In genomic region chr6:92247215-92247919, GRCm38 (mm10) we compare ENCODE assay signal across 30 mouse cellular contexts. TPM values are rescaled to one million over a fixed set of nuclear protein-coding genes. Genes with fewer than 3 reads are reported as not detected.
DNase-seq lines count a peak whose midpoint lies in the region; ATAC-seq and TF ChIP-seq lines count a peak whose summit lies in the region.
"Had no signal": no experiment of that assay in that cellular context is flagged by ENCODE, and none has a peak within 500 bp of the region (broad histone marks: within the 10 kb centered on the region; RNA-seq: fewer than 3 reads in every experiment).

No protein-coding gene starts in this region.

- H3K27me3 ChIP-seq in E14TG2a.4 (ENCODE audit: insufficient read depth, low read length) = 0 out of 2 replicates have a peak, but pooled peaks cover 3% of the 10 kb centered on the region
- H3K27me3 ChIP-seq in ES-Bruce4 (ENCODE audit: control insufficient read depth, insufficient read depth, low read length, poor library complexity, severe bottlenecking) = no peaks in the 10 kb centered on the region
- 0 out of 2 replicates have a peak, but pooled peaks cover 1% of the 10 kb centered on the region for H3K27me3 ChIP-seq in heart, adult 2 months (ENCODE audit: control insufficient read depth, insufficient read depth, low read length)
- peaks cover 44% of the 10 kb centered on the region for H3K27me3 ChIP-seq in forebrain, embryonic 13.5 days

- no peaks in the 10 kb centered on the region for H3K79me2 ChIP-seq in heart, adult 2 months (replicated peaks; ENCODE audit: control insufficient read depth, insufficient read depth, low read length)

- ATAC-seq in forebrain, embryonic 13.5 days = no peak
- ATAC-seq: activated CD4-positive, CD25-positive, alpha-beta regulatory T cell, adult 4 months; CD4-positive, CD25-positive, alpha-beta regulatory T cell, adult 4 months; forebrain, embryonic 14.5 days; forebrain, postnatal 0 days; hindbrain, postnatal 0 days; inflammation-experienced regulatory T-cells, adult 6 months; intestine, embryonic 16.5 days had no signal

- no peak overlapping the region for H3K4me2 ChIP-seq in forebrain, embryonic 13.5 days
- H3K4me2 ChIP-seq: heart, embryonic 12.5 days; heart, embryonic 15.5 days; hindbrain, embryonic 13.5 days had no signal

- peaks cover 15% of the 10 kb centered on the region for H3K36me3 ChIP-seq in E14TG2a.4 (ENCODE audit: insufficient read depth, low read length)
- no peaks in the 10 kb centered on the region for H3K36me3 ChIP-seq in ES-Bruce4 (ENCODE audit: control insufficient read depth, insufficient read depth, low read length, poor library complexity, severe bottlenecking)
- no peaks in the 10 kb centered on the region for H3K36me3 ChIP-seq in heart, adult 2 months (ENCODE audit: control insufficient read depth, insufficient read depth, low read length)
- no peaks in the 10 kb centered on the region for H3K36me3 ChIP-seq in forebrain, embryonic 13.5 days (ENCODE audit: poor library complexity, severe bottlenecking)
- H3K36me3 ChIP-seq: forebrain, embryonic 10.5 days; heart, embryonic 12.5 days; heart, embryonic 15.5 days; hindbrain, embryonic 10.5 days; hindbrain, embryonic 13.5 days had no signal

- intact Hi-C loops in heart, adult 2 months (cut with DNase I) = no loop called here

- H3K4me3 ChIP-seq in E14TG2a.4 (replicated peaks; ENCODE audit: low read length) = peak overlapping the region; percentile 48
- H3K4me3 ChIP-seq in ES-Bruce4 (ENCODE audit: low read depth, low read length) = no peak overlapping the region
- H3K4me3 ChIP-seq in heart, adult 2 months = no peak overlapping the region
- no peak overlapping the region for H3K4me3 ChIP-seq in forebrain, embryonic 13.5 days
- H3K4me3 ChIP-seq: forebrain, embryonic 10.5 days; gastrocnemius, adult 2 months; heart, embryonic 12.5 days; heart, embryonic 15.5 days; hindbrain, embryonic 10.5 days; hindbrain, embryonic 13.5 days had no signal

- DNase-seq in R1 (ENCODE audit: low read depth, low spot score) = peak; percentile 92
- no peak for DNase-seq in heart, adult 2 months
- DNase-seq in thymus, postnatal 25 days = no peak
- DNase-seq: adrenal gland, adult 8-10 months; adrenal gland, postnatal 25 days; cerebellum, adult 11-12 months; cerebellum, adult 8-10 months; cerebellum, postnatal 14 days; forebrain, postnatal 0 days; gastrocnemius, adult 2 months; gastrocnemius, postnatal 14 days; heart, adult 11 months; heart, postnatal 10 days; heart, postnatal 36 days had no signal

- no peaks in the 10 kb centered on the region for H3K9me3 ChIP-seq in E14TG2a.4 (ENCODE audit: low read length)
- no peaks in the 10 kb centered on the region for H3K9me3 ChIP-seq in ES-Bruce4 (replicated peaks; ENCODE audit: control insufficient read depth, insufficient read depth, low read length, poor library complexity, severe bottlenecking)
- no peaks in the 10 kb centered on the region for H3K9me3 ChIP-seq in forebrain, embryonic 13.5 days (replicated peaks)
- H3K9me3 ChIP-seq: forebrain, embryonic 10.5 days; heart, embryonic 12.5 days; heart, embryonic 15.5 days; hindbrain, embryonic 10.5 days; hindbrain, embryonic 13.5 days had no signal

- H3K27ac ChIP-seq in ES-Bruce4 (ENCODE audit: insufficient read depth, low read length) = peak overlapping the region; percentile 70
- no peak overlapping the region for H3K27ac ChIP-seq in heart, adult 2 months
- no peak overlapping the region for H3K27ac ChIP-seq in forebrain, embryonic 13.5 days
- H3K27ac ChIP-seq: forebrain, embryonic 10.5 days; gastrocnemius, adult 2 months; heart, embryonic 15.5 days; hindbrain, embryonic 13.5 days; hindbrain, postnatal 0 days had no signal

- H3K4me1 ChIP-seq in E14TG2a.4 (replicated peaks; ENCODE audit: low read depth, low read length) (peaks cover 92% of the 10 kb centered on the region), ES-Bruce4 (ENCODE audit: control insufficient read depth, insufficient read depth, low read length) (peaks cover 5% of the 10 kb centered on the region)
- H3K4me1 ChIP-seq in heart, adult 2 months (ENCODE audit: control insufficient read depth, insufficient read depth, low read length) = no peaks in the 10 kb centered on the region
- H3K4me1 ChIP-seq in forebrain, embryonic 13.5 days = peaks cover 4% of the 10 kb centered on the region; the same call in 1 of the 2 replicates

- TF ChIP-seq CTCF in E14TG2a.4 (conservative IDR thresholded peaks at IDR 0.05; ENCODE audit: low read length) (no peak), ES-Bruce4 (IDR thresholded peaks at IDR 0.05; ENCODE audit: low read depth, low read length) (no peak)
- no peak for TF ChIP-seq CTCF in heart, adult 2 months (IDR thresholded peaks at IDR 0.05)

- TF ChIP-seq EP300 in ES-Bruce4 (IDR thresholded peaks at IDR 0.05; ENCODE audit: insufficient read depth, low read depth, low read length) = peak; percentile 95
- no peak for TF ChIP-seq EP300 in heart, adult 2 months (IDR thresholded peaks at IDR 0.05; ENCODE audit: insufficient read depth, low read depth, low read length)

- WGBS in heart, adult 2 months = 34% methylated on average over 7 of the region's 7 CpGs
- WGBS in forebrain, embryonic 13.5 days = 5% methylated on average over 7 of the region's 7 CpGs

- H3K9ac ChIP-seq in ES-Bruce4 (ENCODE audit: low read depth, poor library complexity, severe bottlenecking) = no peak overlapping the region
- no peak overlapping the region for H3K9ac ChIP-seq in heart, adult 2 months (ENCODE audit: low read depth, low read length)
- no peak overlapping the region for H3K9ac ChIP-seq in forebrain, embryonic 13.5 days
- H3K9ac ChIP-seq: forebrain, postnatal 0 days; heart, embryonic 12.5 days; heart, embryonic 15.5 days; hindbrain, embryonic 13.5 days had no signal

- no peak for TF ChIP-seq POLR2A in ES-Bruce4 (IDR thresholded peaks at IDR 0.05; ENCODE audit: insufficient read depth, low read length)
- TF ChIP-seq POLR2A in heart, adult 2 months (IDR thresholded peaks at IDR 0.05; ENCODE audit: insufficient read depth, low read depth, low read length) = no peak

RNA-seq across cellular contexts. Expression of gene Trh, which starts 2.9 kb away (rescaled TPM):
- 150 and 163 TPM in 2 replicates for polyA plus RNA-seq in ES-Bruce4 (2011; ENCODE audit: insufficient read depth, insufficient read length, low read depth, missing spikeins)
- not detected for total RNA-seq in heart, adult 2 months (2021)
- not detected in 2 replicates for polyA plus RNA-seq in heart, adult 2 months (2012; rRNA removed)
- 4.1 and 9.5 TPM in 2 replicates for polyA plus RNA-seq in forebrain, embryonic 13.5 days (2015; fragmentation: Nextera tagmentation; extraction: Ambion mirVana)
- total RNA-seq: adrenal gland, adult 8-10 months; adrenal gland, postnatal 25 days; gastrocnemius, adult 2 months; gastrocnemius, postnatal 14 days; gastrocnemius, postnatal 4 days; heart, postnatal 10 days; heart, postnatal 36 days had no signal
- polyA plus RNA-seq: activated CD4-positive, CD25-positive, alpha-beta regulatory T cell, adult 4 months; C2C12; CD4-positive, CD25-positive, alpha-beta regulatory T cell, adult 4 months; inflammation-experienced regulatory T-cells, adult 6 months had no signal

RNA-seq across cellular contexts. Expression of gene Rbsn, which starts 32.6 kb away (rescaled TPM):
- 11.9 and 16.7 TPM in 2 replicates for polyA plus RNA-seq in ES-Bruce4 (2011; ENCODE audit: insufficient read depth, insufficient read length, low read depth, missing spikeins)
- 10 to 100 TPM; 11.6 to 15.7 TPM for total RNA-seq in heart, adult 2 months (2021)
- polyA plus RNA-seq in heart, adult 2 months (2012; rRNA removed) = 6.4 and 11.3 TPM in 2 replicates
- 35.6 and 37.7 TPM in 2 replicates for polyA plus RNA-seq in forebrain, embryonic 13.5 days (2015; fragmentation: Nextera tagmentation; extraction: Ambion mirVana)

Comparison
In these comparisons a context has a peak if more than half of its experiments do, and no peak if none do; other contexts are left out.
1. RNA of gene Trh, which starts 2.9 kb away (polyA plus RNA-seq): 150 to 163 TPM in ES-Bruce4; 4.1 to 9.5 TPM in forebrain, embryonic 13.5 days and not detected in heart, adult 2 months; every median in the first group is over 10 times any median in the second.